Mouse (Mus musculus): ENCODE data around the gene Stim2. TPM values are rescaled to one million over a fixed set of nuclear protein-coding genes. Genes with fewer than 3 reads are reported as not detected.

The Stim2 gene
- polyA plus RNA-seq (2017; shearing (Covaris generic)) = 53.7 TPM

GRCm38 (mm10) chr5:53998146-53998742 is at the start of gene Stim2:
Gene Stim2, plus strand, starts transcription at chr5:53998499.

Other genes starting within 250 kb of the Stim2 start
- 5.1 TPM for gene Tbc1d19, start 188.9 kb upstream of the Stim2 start, polyA plus RNA-seq (2017; shearing (Covaris generic))

Measured in naive thymus-derived CD4-positive, alpha-beta T cell, adult 5 months (primary cell).